Mouse (Mus musculus) v-Abl transformed pro-B cells (cell line): ENCODE data around the gene Zfp775.

ENCODE experiments used
- in situ Hi-C, 2 experiments: fragments of 400-800 bp; cut with MboI; formaldehyde crosslinking; loops; one replicate each; pipeline ENCODE4 v1.15.1; 2025; ENCODE audit not compliant: unreplicated experiment in 2 of 2

The Zfp775 gene

DNA sequence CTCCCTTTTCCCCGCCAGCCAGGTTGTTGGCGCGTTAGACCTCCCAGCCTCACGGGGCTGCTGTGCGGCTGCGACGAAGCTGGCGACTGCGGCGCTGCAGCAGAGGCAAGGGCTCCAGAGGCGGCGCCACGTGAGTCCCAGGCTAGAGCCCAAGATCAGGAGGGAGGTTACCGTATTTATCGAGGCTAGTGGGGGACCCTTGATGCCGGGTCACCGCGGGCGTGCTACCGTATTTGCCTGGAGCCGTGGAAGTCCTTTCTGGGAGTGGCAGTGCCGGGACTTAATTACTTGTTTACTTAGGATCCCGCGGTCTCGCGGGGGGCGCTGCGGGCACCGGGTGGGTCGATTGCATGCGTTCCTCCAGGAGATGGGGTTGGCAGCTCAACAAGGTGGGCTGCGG, 25.1 kb downstream of the Zfp775 start:
- in situ Hi-C loops, result loop anchor here (25.0 kb wide), 2 partner anchors 410 to 760 kb away; partner anchors contain the start of genes Gpnmb (in 1 of the 2) and Stk31 (in 1 of the 2)

DNA sequence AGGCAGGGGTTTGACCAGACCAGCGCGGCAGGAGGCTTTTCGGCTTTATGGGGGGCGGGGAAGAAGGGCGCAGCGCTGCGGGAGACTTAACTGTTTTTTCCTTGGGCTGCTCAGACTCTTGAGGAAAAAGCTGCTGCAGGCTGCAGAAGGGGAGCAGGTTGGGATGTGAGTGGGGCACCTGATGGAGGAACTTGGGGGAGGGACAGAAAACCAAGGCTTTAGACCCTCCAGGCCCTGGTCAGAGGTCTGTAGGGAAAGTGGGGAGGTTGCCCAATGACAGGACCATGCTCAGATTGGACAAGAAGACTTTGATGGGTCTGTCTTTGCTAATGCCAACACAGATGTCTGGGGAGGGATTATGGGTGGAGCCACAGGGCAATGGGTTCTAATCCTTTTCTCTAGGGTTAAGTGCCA, 25.7 kb downstream of the Zfp775 start:
- in situ Hi-C loops, result loop anchor here (25.0 kb wide), 2 partner anchors 410 to 760 kb away; partner anchors contain the start of genes Gpnmb (in 1 of the 2) and Stk31 (in 1 of the 2)

DNA sequence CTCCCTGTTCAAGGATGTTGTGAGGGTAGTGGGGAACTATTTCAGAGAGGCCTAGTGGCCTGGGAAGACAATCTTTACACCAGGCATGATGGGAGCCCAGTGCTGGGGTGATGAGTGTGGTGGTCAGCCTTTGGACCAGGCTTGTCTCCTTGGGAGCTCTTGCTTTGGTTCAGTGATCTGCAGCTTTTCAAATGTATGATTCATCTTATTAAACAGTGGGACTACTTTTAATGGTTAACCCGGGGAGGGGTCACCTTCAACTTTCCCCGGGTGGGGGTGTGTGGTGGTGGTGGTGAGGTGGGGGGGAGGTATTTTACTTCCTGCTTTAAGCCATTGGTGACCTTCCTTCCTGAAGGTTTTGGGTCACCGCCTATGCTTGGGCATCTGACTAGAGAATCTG, 26.5 kb downstream of the Zfp775 start:
- in situ Hi-C loops, result loop anchor here (25.0 kb wide), 2 partner anchors 409 to 759 kb away; partner anchors contain the start of genes Gpnmb (in 1 of the 2) and Stk31 (in 1 of the 2)

DNA sequence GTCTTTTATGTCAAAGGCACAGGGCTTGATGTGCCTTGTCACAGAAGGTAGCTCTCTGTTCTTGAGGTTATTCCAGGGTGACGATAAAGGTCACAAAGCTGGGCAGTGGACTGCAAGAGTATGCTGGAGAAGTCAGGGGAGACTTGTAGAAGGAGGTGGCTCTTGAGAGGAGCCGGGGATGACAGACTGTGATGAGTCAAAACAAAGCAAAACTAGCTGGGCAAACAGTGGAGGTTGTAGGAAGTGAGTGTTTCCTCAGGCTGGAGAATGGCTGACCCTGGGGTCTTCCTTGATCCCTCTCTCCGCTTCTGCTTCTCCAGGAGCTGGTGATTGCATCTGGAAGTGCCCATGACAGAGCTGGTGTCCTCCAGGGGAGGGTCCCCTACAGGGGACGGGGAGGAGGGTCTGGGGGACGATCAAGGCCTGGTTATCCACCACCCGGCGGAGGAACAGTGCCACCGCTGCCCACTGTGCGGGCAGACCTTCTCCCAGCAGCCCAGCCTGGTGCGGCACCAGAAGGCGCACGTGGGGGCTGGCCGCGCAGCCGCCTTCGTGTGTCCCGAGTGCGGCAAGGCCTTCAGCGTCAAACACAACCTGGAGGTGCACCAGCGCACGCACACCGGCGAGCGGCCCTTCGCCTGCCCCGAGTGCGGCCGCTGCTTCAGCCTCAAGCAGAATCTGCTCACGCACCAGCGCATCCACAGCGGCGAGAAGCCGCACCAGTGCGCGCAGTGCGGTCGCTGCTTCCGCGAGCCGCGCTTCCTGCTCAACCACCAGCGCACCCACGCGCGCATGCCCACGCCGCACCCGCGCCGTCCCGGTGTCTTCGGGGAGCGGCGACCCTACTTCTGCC, 27.2 kb downstream of the Zfp775 start:
- in situ Hi-C loops, result loop anchor here (25.0 kb wide), 2 partner anchors 408 to 758 kb away; partner anchors contain the start of genes Gpnmb (in 1 of the 2) and Stk31 (in 1 of the 2)

DNA sequence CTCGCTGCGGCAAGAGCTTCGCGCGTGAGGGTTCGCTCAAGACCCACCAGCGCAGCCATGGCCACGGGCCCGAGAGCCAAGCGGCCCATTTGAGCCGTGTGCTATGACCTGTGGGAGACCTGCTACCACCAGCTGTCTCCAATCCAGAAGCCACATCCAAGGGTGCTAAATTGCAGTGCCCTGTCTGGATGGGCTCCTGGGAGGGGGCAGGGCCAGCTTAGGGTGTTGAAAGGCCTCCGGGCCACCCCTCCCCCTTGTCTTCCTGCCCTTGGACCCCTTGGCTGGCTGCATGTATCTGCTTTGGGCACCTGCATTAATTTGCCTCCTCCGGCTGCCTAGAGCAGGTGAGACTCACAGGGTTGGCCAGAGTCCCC, 27.8 kb downstream of the Zfp775 start:
- in situ Hi-C loops, result loop anchor here (10.0 to 25.0 kb wide), 4 partner anchors 408 to 765 kb away; partner anchors contain the start of genes Stk31 (in 2 of the 2) and Gpnmb (in 1 of the 2)

DNA sequence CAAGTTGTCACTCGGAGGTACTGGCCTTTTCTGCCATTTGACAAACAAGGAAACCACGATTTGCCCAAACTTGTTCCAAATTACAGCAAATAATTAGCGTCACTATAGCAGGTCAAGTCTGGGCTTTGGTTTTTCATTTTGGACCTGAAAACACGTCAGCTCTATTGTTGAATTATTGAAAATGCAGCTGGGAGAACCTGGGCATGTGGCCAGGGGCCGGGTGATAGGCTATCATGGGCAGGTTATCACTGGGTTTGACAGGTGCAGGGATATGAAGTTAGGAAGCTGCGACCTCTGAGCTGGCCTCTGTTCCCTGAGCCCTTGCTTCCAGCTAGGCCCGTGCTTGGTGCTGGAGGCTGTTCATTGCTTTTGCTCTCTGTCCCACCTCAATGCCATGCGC, 29.0 kb downstream of the Zfp775 start:
- in situ Hi-C loops, result loop anchor here (10.0 to 25.0 kb wide), 4 partner anchors 406 to 764 kb away; partner anchors contain the start of genes Stk31 (in 2 of the 2) and Gpnmb (in 1 of the 2)

DNA sequence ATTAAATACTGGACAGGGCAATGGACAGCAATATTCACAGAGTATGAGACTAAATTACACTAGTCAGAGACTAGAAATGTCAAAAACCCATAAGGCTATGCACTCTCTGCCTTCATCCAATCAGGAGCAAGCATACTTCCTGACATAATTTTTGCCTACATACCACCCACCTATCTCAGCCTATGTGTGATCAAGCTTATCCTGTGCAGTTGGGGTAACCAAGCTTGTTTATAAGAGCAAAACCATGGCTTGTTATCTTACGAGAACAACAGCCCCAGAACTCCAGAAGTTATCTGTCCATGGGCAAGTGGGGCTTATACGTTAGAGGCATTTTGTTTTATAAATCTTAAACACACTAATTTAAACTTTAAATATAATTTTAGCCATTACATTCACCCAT, 33.2 kb downstream of the Zfp775 start:
- in situ Hi-C loops, result loop anchor here (5.0 to 25.0 kb wide), 5 partner anchors 402 to 760 kb away; partner anchors contain the start of genes Stk31 (in 2 of the 2) and Gpnmb (in 1 of the 2)

DNA sequence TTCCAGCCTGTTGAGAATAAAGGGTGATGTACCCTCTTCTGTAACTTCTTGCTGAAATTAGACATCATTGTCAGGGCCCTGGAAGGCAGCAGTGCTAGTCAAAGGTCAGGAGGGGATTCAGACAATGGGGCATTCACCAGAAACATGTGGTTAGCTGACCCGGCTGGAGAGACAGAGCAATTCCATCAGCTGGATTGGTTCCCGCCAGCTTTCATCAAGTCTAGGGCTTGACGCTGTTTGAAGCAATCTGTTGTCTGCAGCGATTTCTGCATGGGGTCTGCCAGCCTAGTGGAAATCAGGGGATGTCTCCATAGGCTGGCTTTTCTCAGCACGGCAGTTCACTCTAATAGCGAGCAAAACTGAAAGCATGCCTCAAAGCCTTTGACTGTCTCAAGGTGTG, 34.7 kb downstream of the Zfp775 start:
- in situ Hi-C loops, result loop anchor here (5.0 to 25.0 kb wide), 5 partner anchors 401 to 758 kb away; partner anchors contain the start of genes Stk31 (in 2 of the 2) and Gpnmb (in 1 of the 2)

DNA sequence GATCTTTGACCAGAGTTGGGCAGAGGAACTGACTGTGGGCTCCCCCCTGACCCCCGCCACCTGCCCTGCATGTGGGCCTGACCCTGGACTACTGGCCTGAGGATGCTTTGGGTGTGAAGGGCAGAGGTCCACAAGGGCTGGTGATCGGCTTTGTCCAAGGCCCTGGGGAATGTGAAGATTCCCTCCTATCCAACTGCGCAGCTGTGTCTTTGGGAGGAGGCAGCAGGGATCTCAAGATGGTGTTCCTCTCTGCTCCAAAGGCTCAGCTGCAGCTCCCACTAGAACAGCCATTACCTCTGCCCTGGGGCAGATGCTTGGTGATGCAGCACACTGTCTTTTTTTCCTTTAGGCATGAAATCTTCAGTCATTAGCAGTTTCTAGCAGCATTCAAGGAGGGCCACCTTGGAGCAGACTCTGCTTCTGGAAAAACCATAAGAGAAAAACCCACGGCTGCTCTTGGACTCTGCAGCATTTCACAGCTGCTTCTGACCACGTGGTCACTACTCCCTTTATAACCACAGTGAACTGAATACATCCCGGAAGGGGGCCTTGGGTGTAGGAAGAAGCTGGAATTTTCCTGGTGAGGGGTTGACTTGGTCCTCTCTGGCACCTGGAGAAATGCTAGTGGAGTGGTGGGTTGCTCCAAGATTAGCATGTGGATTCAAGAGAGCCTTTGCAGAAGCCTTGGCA, 36.1 kb downstream of the Zfp775 start:
- in situ Hi-C loops, result loop anchor here (5.0 to 25.0 kb wide), 5 partner anchors 399 to 757 kb away; partner anchors contain the start of genes Stk31 (in 2 of the 2) and Gpnmb (in 1 of the 2)

DNA sequence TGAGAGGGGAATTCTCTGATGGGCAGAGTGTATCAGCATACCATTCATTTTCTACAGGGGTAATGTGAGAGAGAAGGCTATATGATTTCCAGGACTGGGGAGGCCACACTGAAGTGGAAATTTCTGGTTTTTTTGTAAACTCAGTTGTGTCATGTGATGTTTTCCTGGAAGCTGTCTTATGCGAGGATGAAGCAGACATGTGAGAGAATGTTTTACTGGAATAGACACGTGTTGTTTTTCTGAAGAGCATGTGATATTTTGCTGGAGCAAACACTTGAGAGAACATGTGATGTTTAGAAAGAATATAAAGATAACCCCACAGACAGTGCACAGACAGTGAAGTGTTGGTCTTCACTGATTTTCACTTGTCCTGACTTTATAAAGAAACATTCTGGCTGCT, 36.7 kb downstream of the Zfp775 start:
- in situ Hi-C loops, result loop anchor here (5.0 to 25.0 kb wide), 5 partner anchors 399 to 756 kb away; partner anchors contain the start of genes Stk31 (in 2 of the 2) and Gpnmb (in 1 of the 2)

DNA sequence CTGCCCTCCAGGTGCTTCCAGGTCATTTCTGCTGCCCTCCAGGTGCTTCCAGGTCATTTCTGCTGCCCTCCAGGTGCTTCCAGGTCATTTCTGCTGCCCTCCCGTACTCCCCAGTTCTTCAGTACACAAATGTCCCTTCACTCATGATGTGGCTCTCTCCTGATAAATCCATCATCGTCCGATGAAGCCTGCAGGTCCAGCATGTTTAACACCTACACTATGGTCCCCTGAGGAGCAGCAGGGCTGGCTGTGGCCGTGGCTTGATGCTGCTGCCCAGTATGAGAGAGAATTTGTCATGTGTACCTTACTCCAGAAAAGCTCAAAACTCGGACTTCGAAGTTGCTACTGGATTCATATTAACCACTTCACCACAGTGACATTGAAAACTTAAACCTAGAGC, 39.5 kb downstream of the Zfp775 start:
- in situ Hi-C loops, result loop anchor here (5.0 to 25.0 kb wide), 5 partner anchors 59 to 746 kb away; partner anchors contain the start of genes Atp6v0e2 (in 1 of the 2), Gpnmb (in 1 of the 2) and Stk31 (in 1 of the 2)

DNA sequence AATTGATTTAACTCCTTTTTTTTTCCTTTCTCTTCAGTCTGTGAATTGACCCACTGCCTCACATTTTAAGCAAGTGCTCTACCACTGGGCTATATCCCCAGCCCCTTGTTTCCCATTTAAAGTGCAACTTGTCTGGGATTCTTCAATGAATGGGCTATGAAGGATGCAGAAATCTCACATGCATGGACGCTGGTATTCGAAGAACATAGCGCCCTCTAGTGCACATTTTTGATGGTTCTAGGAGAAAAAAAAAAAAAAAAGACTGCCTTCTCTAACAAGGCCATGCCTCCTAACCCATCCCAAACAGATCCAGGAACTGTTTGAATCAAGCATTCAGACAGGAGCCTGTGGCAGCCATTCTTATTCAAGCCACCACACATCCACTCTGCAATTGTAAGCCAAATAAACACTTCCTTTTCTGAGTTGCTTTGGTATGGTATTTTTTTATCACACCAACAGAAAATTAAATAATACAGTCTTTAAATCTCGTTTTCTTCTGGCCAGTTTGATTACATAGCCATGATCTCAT, 41.0 kb downstream of the Zfp775 start:
- in situ Hi-C loops, result loop anchor here (5.0 to 25.0 kb wide), 5 partner anchors 61 to 744 kb away; partner anchors contain the start of genes Atp6v0e2 (in 1 of the 2), Gpnmb (in 1 of the 2) and Stk31 (in 1 of the 2)

DNA sequence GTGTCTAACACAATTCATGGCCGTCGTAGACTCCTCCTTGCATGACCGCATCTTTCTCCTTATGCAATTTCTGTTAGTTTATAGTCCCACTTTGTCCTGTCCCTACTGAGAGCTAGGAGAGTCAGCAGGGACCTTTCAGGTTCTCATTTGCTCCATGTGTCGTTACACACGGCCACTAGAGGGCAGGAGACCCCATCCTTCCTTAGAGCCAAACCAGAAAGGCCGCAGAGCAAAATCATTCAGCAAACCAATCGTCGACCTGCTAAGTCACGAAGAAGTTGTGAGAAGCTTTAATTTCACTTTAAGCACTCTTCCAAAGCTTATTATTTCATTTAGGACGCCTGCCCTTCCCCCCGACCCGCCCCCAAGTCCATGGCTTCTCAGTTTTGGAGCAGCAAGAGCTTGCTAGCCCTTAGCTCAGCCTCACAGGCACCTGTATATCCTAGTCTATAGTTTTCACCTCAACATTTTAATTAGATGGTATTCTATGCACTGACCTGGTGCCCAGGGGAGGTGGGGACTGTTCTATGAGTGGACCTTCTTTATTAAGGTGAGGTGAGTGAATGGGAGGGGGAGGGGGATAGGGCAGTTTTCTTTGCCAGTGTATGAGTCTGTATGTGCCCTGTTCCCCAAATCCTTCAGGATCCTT, 43.9 kb downstream of the Zfp775 start:
- in situ Hi-C loops, result loop anchor here (5.0 to 25.0 kb wide), 9 partner anchors 47 to 742 kb away; partner anchors contain the start of genes Gimap3 (in 2 of the 2), Gimap5 (in 1 of the 2), Gpnmb (in 1 of the 2) and Stk31 (in 1 of the 2)

DNA sequence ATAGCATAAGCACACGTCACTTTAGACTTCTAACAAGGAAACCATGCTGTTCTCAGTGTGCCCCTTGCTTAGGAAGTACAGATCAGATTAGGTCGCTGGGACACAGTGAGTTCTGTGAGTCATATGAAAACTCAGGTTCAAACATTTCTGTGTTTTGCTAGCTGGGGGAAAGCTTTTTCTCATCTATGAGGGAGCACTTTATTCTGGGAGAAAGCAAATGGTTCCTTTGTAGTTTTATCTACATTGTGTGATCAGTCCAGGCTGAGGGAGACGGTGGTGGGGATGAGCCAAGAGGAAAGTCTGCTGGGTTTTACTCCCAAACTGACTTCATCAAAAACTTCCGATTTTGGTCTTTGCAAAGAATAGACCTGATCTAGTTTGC, 44.4 kb downstream of the Zfp775 start:
- in situ Hi-C loops, result loop anchor here (5.0 to 25.0 kb wide), 9 partner anchors 46 to 741 kb away; partner anchors contain the start of genes Gimap3 (in 2 of the 2), Gimap5 (in 1 of the 2), Gpnmb (in 1 of the 2) and Stk31 (in 1 of the 2)

DNA sequence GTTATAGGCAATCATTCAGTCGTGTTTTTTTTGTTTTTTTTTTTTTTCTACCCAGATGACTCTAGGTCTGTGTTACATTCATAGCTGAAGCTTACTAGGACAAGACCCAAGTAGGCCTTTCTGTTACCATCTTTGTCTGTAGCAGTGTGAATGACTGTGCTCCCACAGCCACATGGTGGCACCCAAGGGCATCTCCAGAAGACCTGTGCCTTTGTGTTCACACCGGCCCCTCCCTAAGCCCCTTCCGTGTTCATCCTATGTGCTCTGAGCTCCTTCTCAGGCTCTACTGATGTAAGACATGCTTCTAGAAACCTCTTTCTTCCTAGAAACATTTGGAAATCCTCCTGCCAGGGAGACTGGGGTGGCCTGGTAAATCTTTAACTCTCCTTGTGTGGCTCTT, 45.1 kb downstream of the Zfp775 start, which contains the start of gene Gimap8:
Gimap8 (plus strand) TSS at position 240 of the 400 bp plus-strand sequence.
- in situ Hi-C loops, result loop anchor here (5.0 to 25.0 kb wide), 9 partner anchors 45 to 740 kb away; partner anchors contain the start of genes Gimap3 (in 2 of the 2), Gimap5 (in 1 of the 2), Gpnmb (in 1 of the 2) and Stk31 (in 1 of the 2)

DNA sequence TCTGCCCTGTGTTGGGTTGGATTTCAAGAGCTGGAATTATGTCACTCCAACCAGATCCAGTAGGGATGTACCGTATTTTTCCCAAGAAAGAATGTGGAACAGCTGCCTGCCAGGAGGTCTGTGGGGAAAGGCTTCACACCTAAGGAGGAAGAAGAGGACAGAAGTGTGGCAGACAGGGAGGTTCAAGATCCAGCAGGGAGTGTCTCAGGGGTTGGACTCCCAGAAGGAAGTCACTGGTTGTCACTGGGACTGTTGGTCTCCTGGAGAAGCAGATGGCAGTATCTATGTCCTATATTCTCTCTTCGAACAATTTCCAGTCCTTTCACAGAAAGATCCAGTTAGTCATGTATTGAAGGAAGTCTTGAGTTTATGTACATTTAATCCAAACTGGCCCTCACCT, 45.7 kb downstream of the Zfp775 start:
- in situ Hi-C loops, result loop anchor here (5.0 to 25.0 kb wide), 9 partner anchors 45 to 740 kb away; partner anchors contain the start of genes Gimap3 (in 2 of the 2), Gimap5 (in 1 of the 2), Gpnmb (in 1 of the 2) and Stk31 (in 1 of the 2)

DNA sequence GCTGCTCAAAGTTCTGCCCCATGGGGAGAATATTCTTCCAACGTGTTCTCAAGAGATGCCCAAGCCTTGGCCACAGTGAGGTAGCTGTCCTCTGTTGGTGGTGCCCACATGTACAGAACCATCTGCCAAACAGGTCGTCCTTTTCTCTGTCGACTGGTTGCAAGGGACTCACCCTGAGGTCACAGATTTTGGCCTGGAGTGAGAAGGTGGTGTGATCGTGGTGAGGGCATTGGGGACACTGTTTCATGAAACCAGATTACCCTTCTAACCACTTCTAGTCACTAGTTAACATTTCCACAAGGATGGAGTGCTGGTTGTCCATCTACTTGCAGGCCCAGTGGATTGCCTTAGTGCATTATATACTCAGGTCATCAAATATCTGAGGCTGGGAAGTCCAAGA, 46.9 kb downstream of the Zfp775 start:
- in situ Hi-C loops, result loop anchor here (5.0 to 25.0 kb wide), 9 partner anchors 44 to 739 kb away; partner anchors contain the start of genes Gimap3 (in 2 of the 2), Gimap5 (in 1 of the 2), Gpnmb (in 1 of the 2) and Stk31 (in 1 of the 2)

DNA sequence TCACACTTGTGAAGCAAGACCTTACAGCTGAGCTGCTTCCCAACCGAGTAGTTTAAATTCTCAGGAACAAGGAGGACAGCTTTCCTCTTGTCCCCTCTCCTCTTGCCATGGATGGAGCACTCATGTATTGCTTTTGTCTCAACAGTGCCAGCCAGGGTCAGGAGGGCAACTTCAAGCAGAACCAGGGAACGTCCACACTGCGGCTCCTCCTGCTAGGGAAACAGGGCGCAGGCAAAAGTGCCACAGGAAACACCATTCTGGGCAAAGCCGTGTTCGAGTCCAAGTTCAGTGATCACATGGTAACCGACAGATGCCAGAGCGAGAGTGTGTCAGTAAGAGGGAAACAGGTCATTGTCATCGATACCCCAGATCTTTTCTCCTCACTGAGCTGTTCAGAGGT, 48.2 kb downstream of the Zfp775 start:
- in situ Hi-C loops, result no loop called here

DNA sequence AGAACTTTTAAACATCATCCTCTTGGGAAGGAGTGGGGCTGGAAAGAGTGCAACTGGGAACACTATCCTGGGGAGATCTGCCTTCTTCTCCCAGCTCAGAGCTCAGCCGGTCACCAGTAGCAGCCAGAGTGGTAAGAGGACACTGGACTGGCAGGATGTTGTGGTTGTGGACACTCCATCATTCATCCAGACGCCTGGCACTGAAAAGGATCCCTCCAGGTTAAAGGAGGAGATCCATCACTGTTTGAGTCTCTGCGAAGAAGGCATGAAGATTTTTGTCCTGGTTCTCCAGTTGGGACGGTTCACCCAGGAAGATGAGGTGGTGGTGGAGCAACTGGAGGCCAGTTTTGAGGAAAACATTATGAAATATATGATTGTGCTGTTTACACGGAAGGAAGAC, 56.9 kb downstream of the Zfp775 start:
- in situ Hi-C loops, result no loop called here
